Mouse (Mus musculus) frontal cortex, postnatal 25 days (tissue): ENCODE measurements at regions not wholly inside any gene's neighbourhood (a gene's known extent, or its start where the extent isn't known, plus 50 kb on each side); places are given as distances from the start of the nearest gene placed in this dataset.

Experiments
- DNase-seq, 2 experiments: peaks; one replicate each; pipeline ENCODE4 v3.0.0; 2022; ENCODE audit warnings: low spot score in 2 of 2

GRCm38 (mm10) chr14:15603954-15604523 is 165.3 kb upstream of the Lrrc3b start:
- no peak for DNase-seq

- DNase-seq, result no peak
These were observed 171.4 kb upstream of the Lrrc3b start for GRCm38 (mm10) chr14:15610166-15610565.

- no peak for DNase-seq
These were observed 195.8 kb upstream of the Lrrc3b start for GRCm38 (mm10) chr14:15634581-15634980.

- no peak for DNase-seq
These were observed 198.9 kb upstream of the Lrrc3b start for GRCm38 (mm10) chr14:15637681-15638080.

- DNase-seq, result no peak
These were observed 200.1 kb upstream of the Lrrc3b start for GRCm38 (mm10) chr14:15638869-15639268.

- no peak for DNase-seq
These were observed 222.1 kb upstream of the Lrrc3b start for GRCm38 (mm10) chr14:15660886-15661285.

GRCm38 (mm10) chr14:15672292-15672691 is 233.5 kb upstream of the Lrrc3b start:
- no peak for DNase-seq

GRCm38 (mm10) chr14:15677218-15677617 is 238.4 kb upstream of the Lrrc3b start:
- no peak for DNase-seq

GRCm38 (mm10) chr14:15679456-15679855 is 240.7 kb upstream of the Lrrc3b start:
- DNase-seq, result no peak

- DNase-seq, result no peak
These were observed 259.2 kb upstream of the Lrrc3b start for GRCm38 (mm10) chr14:15698001-15698400.

GRCm38 (mm10) chr14:15698607-15699006 is 259.8 kb upstream of the Lrrc3b start:
- no peak for DNase-seq

- DNase-seq, result no peak
These were observed 283.3 kb upstream of the Lrrc3b start for GRCm38 (mm10) chr14:15722135-15722534.

GRCm38 (mm10) chr14:15746629-15747238 is 307.9 kb upstream of the Lrrc3b start:
- no peak for DNase-seq

- DNase-seq, result no peak
These were observed 331.2 kb upstream of the Lrrc3b start for GRCm38 (mm10) chr14:15769846-15770448.

GRCm38 (mm10) chr14:15784727-15785126 is 345.9 kb upstream of the Lrrc3b start:
- no peak for DNase-seq

GRCm38 (mm10) chr14:15785230-15785629 is 346.4 kb upstream of the Lrrc3b start:
- no peak for DNase-seq

GRCm38 (mm10) chr14:15795698-15796097 is 356.9 kb upstream of the Lrrc3b start:
- no peak for DNase-seq

GRCm38 (mm10) chr14:15797019-15797418 is 358.2 kb upstream of the Lrrc3b start:
- DNase-seq, result no peak

- no peak for DNase-seq
These were observed 362.8 kb upstream of the Lrrc3b start for GRCm38 (mm10) chr14:15801477-15802099.

GRCm38 (mm10) chr14:15809083-15809482 is 370.3 kb upstream of the Lrrc3b start:
- DNase-seq, result no peak

- no peak for DNase-seq
These were observed 402.7 kb upstream of the Lrrc3b start for GRCm38 (mm10) chr14:15841390-15842023.

GRCm38 (mm10) chr14:15842024-15842599 is 403.3 kb upstream of the Lrrc3b start:
- DNase-seq, result no peak
